Mouse (Mus musculus) liver, adult 2 months (tissue): ENCODE results near the gene Kcns1.

Experiments
- CTCF ChIP-seq: fragments of 200-500 bp; IDR thresholded peaks from 2 replicates; pipeline ENCODE4 v1.5.1; 2011; ENCODE audit warnings: low read depth, low read length, control low read depth
- POLR2A ChIP-seq: fragments of 200-500 bp; IDR thresholded peaks from 2 replicates; pipeline ENCODE4 v1.6.1; 2011; ENCODE audit warnings: low read length, control low read depth; ENCODE audit not compliant: insufficient read depth; ENCODE audit errors: extremely low read depth

- TF ChIP-seq POLR2A (no peak), CTCF (no peak)
Measured at GRCm38 (mm10) chr2:164154007-164154406, 16.9 kb downstream of the Kcns1 start.
